Mouse (Mus musculus) left cerebral cortex, adult 11 months (tissue): Measurements from ENCODE around the gene Slc6a3.

ENCODE experiments used
- DNase-seq: peaks from one replicate; pipeline ENCODE4 v3.0.0; 2022; ENCODE audit warnings: low spot score

Gene Slc6a3

GRCm38 (mm10) chr13:73536403-73536821 lies at the start of gene Slc6a3:
TSS of gene Slc6a3 (plus strand) at chr13:73536747.
- no peak for DNase-seq

GRCm38 (mm10) chr13:73488105-73488504 lies 48.4 kb upstream of the Slc6a3 start:
- no peak for DNase-seq

- no peak for DNase-seq
Measured at GRCm38 (mm10) chr13:73488707-73489106, 47.8 kb upstream of the Slc6a3 start.

- no peak for DNase-seq
Measured at GRCm38 (mm10) chr13:73489986-73490385, 46.6 kb upstream of the Slc6a3 start.

GRCm38 (mm10) chr13:73490564-73491170 lies 45.9 kb upstream of the Slc6a3 start:
- DNase-seq, result no peak

- DNase-seq, result no peak
Measured at GRCm38 (mm10) chr13:73493183-73493582, 43.4 kb upstream of the Slc6a3 start.

GRCm38 (mm10) chr13:73494528-73494927 lies 42.0 kb upstream of the Slc6a3 start:
- no peak for DNase-seq

GRCm38 (mm10) chr13:73496137-73496536 lies 40.4 kb upstream of the Slc6a3 start:
- DNase-seq, result no peak

GRCm38 (mm10) chr13:73499893-73500604 lies 36.5 kb upstream of the Slc6a3 start:
- no peak for DNase-seq

- DNase-seq, result no peak
Measured at GRCm38 (mm10) chr13:73502719-73503118, 33.8 kb upstream of the Slc6a3 start.

- DNase-seq, result peak; percentile 77
Measured at GRCm38 (mm10) chr13:73505686-73506467, 30.7 kb upstream of the Slc6a3 start.

GRCm38 (mm10) chr13:73508817-73509550 lies 27.6 kb upstream of the Slc6a3 start:
- no peak for DNase-seq

GRCm38 (mm10) chr13:73509869-73510268 lies 26.7 kb upstream of the Slc6a3 start:
- no peak for DNase-seq

- DNase-seq, result peak; percentile 53
Measured at GRCm38 (mm10) chr13:73512776-73513673, 23.5 kb upstream of the Slc6a3 start.

- no peak for DNase-seq
Measured at GRCm38 (mm10) chr13:73516886-73517285, 19.7 kb upstream of the Slc6a3 start.

GRCm38 (mm10) chr13:73533716-73534115 lies 2.8 kb upstream of the Slc6a3 start:
- DNase-seq, result no peak

GRCm38 (mm10) chr13:73535287-73535686 lies 1.3 kb upstream of the Slc6a3 start:
- DNase-seq, result no peak

GRCm38 (mm10) chr13:73536824-73537223 lies 277 bp downstream of the Slc6a3 start:
- DNase-seq, result no peak

- no peak for DNase-seq
Measured at GRCm38 (mm10) chr13:73564201-73564600, 27.7 kb downstream of the Slc6a3 start.

- DNase-seq, result no peak
Measured at GRCm38 (mm10) chr13:73575051-73575450, 38.5 kb downstream of the Slc6a3 start.

- no peak for DNase-seq
Measured at GRCm38 (mm10) chr13:73577277-73577676, 40.7 kb downstream of the Slc6a3 start.
